Comparison of ENCODE assay signal across 10 mouse cellular contexts in the genomic region with DNA sequence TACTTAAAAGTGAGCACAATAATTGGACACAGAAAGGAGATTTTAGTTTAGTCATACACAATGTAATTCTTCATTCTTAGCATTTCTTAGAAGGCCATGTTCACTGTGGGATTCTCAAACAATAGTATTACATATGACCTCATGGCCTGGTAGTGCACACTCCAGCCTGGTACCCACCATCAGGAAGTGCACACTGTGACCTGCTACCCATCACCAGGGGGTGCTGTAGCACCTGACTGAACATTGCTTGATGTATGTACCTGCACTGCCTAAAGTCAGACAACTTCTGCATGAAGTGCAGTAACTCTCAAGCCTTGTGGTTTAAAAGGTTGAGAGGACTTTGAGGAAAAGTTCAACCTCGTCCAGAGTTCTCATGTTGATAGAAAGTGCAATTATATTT. TPM values are rescaled to one million over a fixed set of nuclear protein-coding genes. Genes with fewer than 3 reads are reported as not detected.
DNase-seq lines count a peak whose midpoint lies in the region; ATAC-seq and TF ChIP-seq lines count a peak whose summit lies in the region.
"Had no signal": no experiment of that assay in that cellular context is flagged by ENCODE, and none has a peak within 500 bp of the region (broad histone marks: within the 10 kb centered on the region; RNA-seq: fewer than 3 reads in every experiment).

No protein-coding gene starts in this region.

- peaks cover 3% of the 10 kb centered on the region; the same call in 1 of the 2 replicates for H3K36me3 ChIP-seq in lung, embryonic 14.5 days (ENCODE audit: insufficient read depth)
- peaks cover 6% of the 10 kb centered on the region for H3K36me3 ChIP-seq in stomach, postnatal 0 days (ENCODE audit: control insufficient read depth, insufficient read depth, low read length)

- CTCF ChIA-PET in Patski (lab: Charles Lee): interaction anchor here (1.0 to 1.5 kb wide), 2 partner anchors 46 to 81 kb away, joined by 4 to 7 read pairs; no protein-coding TSS in a partner anchor

- H3K9ac ChIP-seq in lung, embryonic 14.5 days: no peak overlapping the region
- no peak overlapping the region for H3K9ac ChIP-seq in stomach, postnatal 0 days (ENCODE audit: low read length)
- H3K9ac ChIP-seq: heart, embryonic 12.5 days had no signal

- no peaks in the 10 kb centered on the region for H3K9me3 ChIP-seq in lung, embryonic 14.5 days (ENCODE audit: low read depth, low read length)
- no peaks in the 10 kb centered on the region for H3K9me3 ChIP-seq in stomach, postnatal 0 days (ENCODE audit: control insufficient read depth, low read length)
- H3K9me3 ChIP-seq: heart, embryonic 12.5 days had no signal

- no peak overlapping the region for H3K27ac ChIP-seq in lung, embryonic 14.5 days (ENCODE audit: low read depth)
- no peak overlapping the region for H3K27ac ChIP-seq in stomach, postnatal 0 days (replicated peaks)

- ATAC-seq in lung, embryonic 14.5 days (ENCODE audit: insufficient read depth): no peak
- ATAC-seq in Patski: no peak
- ATAC-seq in erythroid progenitor cell, adult 5-6 weeks (replicated peaks; ENCODE audit: low FRiP score, poor library complexity, severe bottlenecking): peak; percentile 63; the same call in 1 of the 2 replicates
- ATAC-seq in stomach, postnatal 0 days (ENCODE audit: low FRiP score, low TSS enrichment): peak; percentile 51; the same call in 1 of the 2 replicates

- H3K4me3 ChIP-seq in lung, embryonic 14.5 days (ENCODE audit: low read depth, low read length): no peak overlapping the region
- H3K4me3 ChIP-seq in stomach, postnatal 0 days (ENCODE audit: low read depth, low read length): no peak overlapping the region
- H3K4me3 ChIP-seq: heart, embryonic 12.5 days had no signal

- TF ChIP-seq CTCF in lung, embryonic 14.5 days (IDR thresholded peaks at IDR 0.05; ENCODE audit: low read depth): 0 out of 2 replicates have a peak, but pooled peaks have one; percentile 31
- peak; percentile 61 for TF ChIP-seq CTCF in Patski (IDR thresholded peaks at IDR 0.05)
- peak; percentile 67 for TF ChIP-seq CTCF in stomach, postnatal 0 days (IDR thresholded peaks at IDR 0.05; ENCODE audit: low read depth)

- POLR2A ChIA-PET in Patski (lab: Charles Lee): no interaction called here

- WGBS in lung, embryonic 14.5 days: 71% methylated on average over 1 of the region's 1 CpGs
- 84% methylated on average over 1 of the region's 1 CpGs for WGBS in stomach, postnatal 0 days

- H3K4me1 ChIP-seq in lung, embryonic 14.5 days (ENCODE audit: insufficient read depth): no peaks in the 10 kb centered on the region
- H3K4me1 ChIP-seq in stomach, postnatal 0 days (replicated peaks; ENCODE audit: control insufficient read depth, insufficient read depth): no peaks in the 10 kb centered on the region
- H3K4me1 ChIP-seq: heart, embryonic 12.5 days had no signal

- no peaks in the 10 kb centered on the region for H3K27me3 ChIP-seq in lung, embryonic 14.5 days (ENCODE audit: insufficient read depth, low read length)
- no peaks in the 10 kb centered on the region for H3K27me3 ChIP-seq in Patski
- no peaks in the 10 kb centered on the region for H3K27me3 ChIP-seq in stomach, postnatal 0 days (ENCODE audit: control insufficient read depth, insufficient read depth, low read length)
- H3K27me3 ChIP-seq: heart, embryonic 12.5 days had no signal

- TF ChIP-seq EP300 in stomach, postnatal 0 days (optimal IDR thresholded peaks at IDR 0.05): no peak

- H3K4me2 ChIP-seq in lung, embryonic 14.5 days: no peak overlapping the region
- no peak overlapping the region for H3K4me2 ChIP-seq in stomach, postnatal 0 days (replicated peaks; ENCODE audit: low read depth)
- H3K4me2 ChIP-seq: heart, embryonic 12.5 days had no signal

- in situ Hi-C loops in Patski (cut with MboI; ENCODE audit: low pct_unique_long_range_greater_than_20kb): no loop called here

- DNase-seq in lung, embryonic 14.5 days: no peak
- no peak for DNase-seq in lung, adult 18-20 months
- DNase-seq in Patski (ENCODE audit: low read depth, low spot score): no peak
- DNase-seq in stomach, postnatal 0 days (ENCODE audit: low spot score): peak; percentile 43
- no peak for DNase-seq in right cerebral cortex, adult 18-20 months
- no peak for DNase-seq in adrenal gland, postnatal 4 days (ENCODE audit: low spot score in 2 of 2)
- DNase-seq: adrenal gland, adult 2 months had no signal

RNA-seq across cellular contexts. Expression of gene Hsd17b13, which starts 16.4 kb away (rescaled TPM):
- polyA plus RNA-seq in lung, embryonic 14.5 days (2014; fragmentation: Nextera tagmentation; extraction: Ambion mirVana): 0.23 and 0.61 TPM in 2 replicates
- polyA plus RNA-seq in Patski (2021): not detected
- total RNA-seq in erythroid progenitor cell, adult 5-6 weeks (2015; ENCODE audit: low replicate concordance): not detected in 2 replicates
- not detected in 2 replicates for total RNA-seq in erythroid progenitor cell, adult 5-6 weeks (2017; ENCODE audit: low replicate concordance)
- polyA plus RNA-seq in stomach, postnatal 0 days (2015; fragmentation: Nextera tagmentation; extraction: Ambion mirVana): 3.2 and 3.4 TPM in 2 replicates
- total RNA-seq in adrenal gland, postnatal 4 days (2021): 10 to 100 TPM in 1 of 2 experiments, 1 to 10 TPM in 1; 6.2 to 49.6 TPM
- polyA plus RNA-seq: adrenal gland, adult 2 months; embryonic facial prominence, embryonic 11.5 days; heart, embryonic 12.5 days had no signal

RNA-seq across cellular contexts. Expression of gene Hsd17b11, which starts 28.1 kb away (rescaled TPM):
- polyA plus RNA-seq in lung, embryonic 14.5 days (2014; fragmentation: Nextera tagmentation; extraction: Ambion mirVana): 4.2 and 4.4 TPM in 2 replicates
- 14.3 TPM for polyA plus RNA-seq in Patski (2021)
- 10.8 and 18.0 TPM in 2 replicates for total RNA-seq in erythroid progenitor cell, adult 5-6 weeks (2015; ENCODE audit: low replicate concordance)
- total RNA-seq in erythroid progenitor cell, adult 5-6 weeks (2017; ENCODE audit: low replicate concordance): 4.7 and 9.0 TPM in 2 replicates
- polyA plus RNA-seq in stomach, postnatal 0 days (2015; fragmentation: Nextera tagmentation; extraction: Ambion mirVana): 19.1 and 20.9 TPM in 2 replicates
- total RNA-seq in adrenal gland, postnatal 4 days (2021): 10 to 100 TPM; 67.7 to 72.2 TPM

RNA-seq across cellular contexts. Expression of gene Nudt9, which starts 52.5 kb away (rescaled TPM):
- polyA plus RNA-seq in lung, embryonic 14.5 days (2014; fragmentation: Nextera tagmentation; extraction: Ambion mirVana): 62.0 and 66.6 TPM in 2 replicates
- 52.3 TPM for polyA plus RNA-seq in Patski (2021)
- 51.6 and 69.9 TPM in 2 replicates for total RNA-seq in erythroid progenitor cell, adult 5-6 weeks (2015; ENCODE audit: low replicate concordance)
- total RNA-seq in erythroid progenitor cell, adult 5-6 weeks (2017; ENCODE audit: low replicate concordance): 59.2 and 61.9 TPM in 2 replicates
- 53.0 and 57.1 TPM in 2 replicates for polyA plus RNA-seq in stomach, postnatal 0 days (2015; fragmentation: Nextera tagmentation; extraction: Ambion mirVana)
- 10 to 100 TPM; 53.2 to 54.8 TPM for total RNA-seq in adrenal gland, postnatal 4 days (2021)

Comparison
In these comparisons a context has a peak if more than half of its experiments do, and no peak if none do; other contexts are left out.
1. ATAC-seq: peak in erythroid progenitor cell, adult 5-6 weeks (single experiment) and stomach, postnatal 0 days (single experiment); none in lung, embryonic 14.5 days (single experiment) and Patski (single experiment).
2. Peak in every context shown above with its lines, with median percentiles within 50 percentile points of each other: CTCF ChIP-seq.